Mouse (Mus musculus) gastrocnemius, adult 18-20 months (tissue): ENCODE data around the gene Esrrg. TPM values are rescaled to one million over a fixed set of nuclear protein-coding genes. Genes with fewer than 3 reads are reported as not detected.

Experiments
- DNase-seq: peaks from one replicate; pipeline ENCODE4 v3.0.0; 2021; ENCODE audit warnings: low spot score
- total RNA-seq, 2 experiments: library from RNA; stranded (reverse); gene quantifications; 2 replicates each; pipeline ENCODE4 v1.2.3; 2021

The Esrrg gene
- total RNA-seq, 2 experiments from 2014 or later, result 19.7 to 34.8 TPM

- no peak for DNase-seq
These were observed 217.5 kb downstream of the Esrrg start for GRCm38 (mm10) chr1:187826140-187826539.

DNA sequence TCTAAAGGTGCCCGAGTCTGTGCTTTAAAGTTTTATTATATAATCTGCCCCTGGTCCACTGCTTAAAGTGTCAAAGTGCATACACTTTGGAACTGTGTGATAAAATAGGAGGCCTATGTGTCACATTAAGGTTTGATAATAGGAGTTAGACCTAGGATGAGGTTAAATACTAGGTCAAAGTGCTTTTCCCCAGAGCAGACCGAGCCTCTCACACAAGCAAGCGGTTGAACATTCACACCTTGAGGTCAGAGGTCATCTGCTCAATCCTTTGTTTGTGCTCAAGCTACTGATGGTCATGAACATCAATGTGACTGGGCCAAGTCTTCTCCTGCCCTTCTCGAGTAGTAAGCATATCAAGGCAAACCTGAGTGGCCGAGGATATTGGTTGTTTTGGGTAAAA is 218.3 kb downstream of the Esrrg start:
- DNase-seq, result no peak

GRCm38 (mm10) chr1:187830937-187831336 is 222.3 kb downstream of the Esrrg start:
- no peak for DNase-seq

DNA sequence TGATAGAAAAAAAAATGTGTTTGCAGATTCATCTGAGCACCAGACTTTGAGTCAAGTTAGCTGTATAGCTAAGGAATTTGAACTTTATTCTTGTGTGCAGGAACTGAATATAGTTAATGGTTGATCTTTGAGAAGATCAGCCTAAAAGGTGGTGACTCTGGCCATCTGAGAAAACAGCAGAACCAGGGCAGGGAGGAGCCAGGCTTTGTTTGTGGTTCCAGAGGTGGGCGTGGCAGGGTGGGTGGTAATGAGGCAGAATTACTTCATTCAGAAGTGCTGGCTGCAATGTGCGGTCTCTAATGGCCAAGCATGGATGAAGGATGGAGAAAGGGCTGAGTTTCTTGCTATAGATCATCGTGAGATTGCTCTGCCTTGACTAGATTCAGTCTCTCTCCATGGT is 224.3 kb downstream of the Esrrg start:
- no peak for DNase-seq

DNA sequence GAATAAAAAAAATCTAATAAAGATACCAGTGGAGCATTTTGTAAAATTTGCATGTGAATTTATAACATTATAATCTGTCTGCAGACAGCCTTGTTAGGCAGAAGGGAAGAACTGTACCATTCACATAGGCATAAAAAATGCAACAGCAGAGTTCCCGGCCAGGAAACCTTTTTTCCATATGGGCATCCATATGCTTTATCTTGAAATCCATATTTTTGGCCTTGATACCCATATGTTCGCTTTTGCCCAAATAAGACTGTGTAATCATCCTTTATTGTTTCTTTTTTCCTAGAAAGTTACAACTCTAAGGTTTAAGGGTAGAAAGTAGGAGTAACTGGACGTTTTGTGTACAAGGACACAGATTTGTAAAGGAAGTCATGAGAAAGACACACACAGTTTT is 226.0 kb downstream of the Esrrg start:
- no peak for DNase-seq

GRCm38 (mm10) chr1:187836384-187836783 is 227.8 kb downstream of the Esrrg start:
- DNase-seq, result no peak

DNA sequence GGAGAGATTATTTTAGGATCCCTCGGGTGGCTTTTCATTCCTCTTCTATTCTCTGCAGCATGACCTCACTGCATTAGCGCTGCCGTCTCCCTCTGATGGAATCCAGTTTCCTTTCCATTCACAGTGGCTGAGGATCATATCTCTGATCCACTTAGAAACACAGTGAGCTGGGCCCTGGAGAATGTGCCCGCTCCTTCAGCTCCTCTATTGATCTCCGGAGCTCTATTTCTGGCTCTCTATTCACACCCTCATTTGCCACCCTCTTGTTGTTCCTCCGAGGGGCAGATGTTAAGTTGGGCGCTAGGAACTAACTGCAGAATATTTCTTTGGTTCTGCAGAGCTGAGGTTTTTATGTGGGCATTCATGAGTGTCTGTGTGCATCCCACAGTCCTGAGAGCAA is 228.3 kb downstream of the Esrrg start:
- DNase-seq, result peak; percentile 64

GRCm38 (mm10) chr1:187841629-187842028 is 233.0 kb downstream of the Esrrg start:
- DNase-seq, result no peak

DNA sequence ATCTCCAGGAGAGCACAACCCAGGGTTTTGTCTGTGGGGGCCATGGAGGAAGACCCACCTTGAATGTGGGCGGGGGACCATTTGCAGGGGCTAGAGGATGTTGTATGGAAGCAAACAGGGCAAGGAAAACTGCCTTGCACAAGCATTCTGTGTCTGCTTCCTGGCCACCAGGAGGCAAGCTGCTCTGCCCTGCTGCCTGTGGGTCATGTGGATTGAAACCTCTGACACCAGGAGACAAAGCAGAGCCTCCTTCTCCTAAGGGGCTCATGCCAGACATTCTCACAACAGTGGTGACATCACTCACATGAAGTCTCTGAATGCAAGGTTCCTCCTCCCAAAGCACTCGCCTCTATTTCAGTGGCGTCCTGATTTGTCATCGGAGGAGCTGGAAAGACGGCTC is 234.1 kb downstream of the Esrrg start:
- DNase-seq, result no peak

- no peak for DNase-seq
These were observed 245.6 kb downstream of the Esrrg start for GRCm38 (mm10) chr1:187854148-187854547.

DNA sequence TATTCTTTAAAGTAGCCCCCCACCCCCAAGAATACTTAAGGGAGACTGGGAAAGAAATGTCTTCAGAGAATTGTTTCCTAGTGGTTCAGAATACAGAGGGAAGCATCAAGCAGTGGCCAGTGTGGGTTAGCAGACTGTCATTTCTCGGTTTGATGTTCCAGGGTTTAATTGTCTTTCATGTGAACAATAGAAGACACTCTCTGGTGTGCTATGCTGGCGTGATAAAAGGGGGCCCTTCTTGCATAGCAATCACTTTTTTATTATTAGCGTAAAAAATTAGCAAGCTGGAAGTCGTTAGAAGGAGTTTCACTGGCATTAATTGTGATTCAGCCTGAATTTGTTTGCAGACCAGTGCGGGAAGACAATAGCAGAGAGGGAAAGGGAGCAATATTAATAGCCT is 253.7 kb downstream of the Esrrg start:
- DNase-seq, result no peak

- no peak for DNase-seq
These were observed 259.8 kb downstream of the Esrrg start for GRCm38 (mm10) chr1:187868427-187868826.

DNA sequence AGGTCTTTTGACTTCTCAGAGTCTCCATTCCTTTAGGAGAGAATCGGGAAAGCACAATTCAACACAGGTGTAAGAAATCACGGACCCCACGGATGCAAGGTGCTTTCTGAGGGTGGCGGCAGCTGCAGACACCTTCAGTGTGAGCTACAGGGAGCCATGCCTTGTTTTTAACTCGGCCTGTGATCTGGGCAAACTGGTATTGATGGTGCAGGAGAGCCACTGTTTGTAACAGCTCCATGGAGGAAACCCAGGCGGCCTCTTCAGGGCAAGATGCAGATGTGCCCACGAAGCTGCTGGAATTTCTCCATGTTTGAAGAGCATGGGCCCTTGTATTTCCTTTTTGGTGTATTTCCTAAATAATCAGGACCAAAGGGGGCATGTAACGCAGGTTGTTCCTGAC is 263.6 kb downstream of the Esrrg start:
- no peak for DNase-seq

GRCm38 (mm10) chr1:187872744-187873143 is 264.2 kb downstream of the Esrrg start:
- DNase-seq, result no peak

DNA sequence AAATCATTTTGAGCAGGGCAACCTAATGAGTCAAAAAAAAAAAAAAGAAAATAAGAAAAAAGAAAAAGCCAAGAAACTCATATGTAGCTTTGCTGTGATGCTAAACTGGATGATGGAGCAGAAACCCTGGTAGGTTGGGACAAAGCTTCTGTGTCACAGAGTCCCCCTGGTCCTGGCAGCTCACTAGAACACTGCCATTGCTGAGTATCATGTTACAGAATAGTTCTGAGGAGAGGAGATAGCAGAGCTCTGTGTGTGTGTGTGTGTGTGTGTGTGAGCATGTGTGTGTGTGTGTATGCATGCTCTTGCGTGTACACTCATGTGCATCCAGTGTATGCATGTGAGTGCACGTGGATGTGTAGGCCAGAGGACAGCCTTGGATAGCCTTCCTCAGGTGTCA is 265.2 kb downstream of the Esrrg start:
- DNase-seq, result no peak

GRCm38 (mm10) chr1:187887270-187887669 is 278.7 kb downstream of the Esrrg start:
- DNase-seq, result no peak

DNA sequence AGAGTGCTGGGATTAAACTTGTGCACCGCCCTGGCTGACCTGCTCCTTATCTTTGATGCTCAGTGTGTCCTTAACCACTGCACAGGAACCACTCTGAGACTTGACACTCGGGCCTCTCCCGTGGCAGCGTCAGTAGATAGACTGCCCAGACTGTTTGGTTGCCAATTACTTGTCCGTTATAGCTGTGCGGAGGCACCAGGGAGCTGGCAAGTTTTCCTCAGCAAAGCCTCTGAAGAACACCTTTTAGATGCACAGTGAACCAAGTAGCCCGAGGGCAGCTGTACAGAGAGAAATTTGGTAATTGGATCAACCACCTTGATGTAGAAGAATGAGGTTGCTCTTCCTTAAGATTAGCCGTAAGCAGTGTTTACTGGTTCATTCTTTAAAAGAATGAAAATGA is 279.6 kb downstream of the Esrrg start:
- DNase-seq, result no peak

DNA sequence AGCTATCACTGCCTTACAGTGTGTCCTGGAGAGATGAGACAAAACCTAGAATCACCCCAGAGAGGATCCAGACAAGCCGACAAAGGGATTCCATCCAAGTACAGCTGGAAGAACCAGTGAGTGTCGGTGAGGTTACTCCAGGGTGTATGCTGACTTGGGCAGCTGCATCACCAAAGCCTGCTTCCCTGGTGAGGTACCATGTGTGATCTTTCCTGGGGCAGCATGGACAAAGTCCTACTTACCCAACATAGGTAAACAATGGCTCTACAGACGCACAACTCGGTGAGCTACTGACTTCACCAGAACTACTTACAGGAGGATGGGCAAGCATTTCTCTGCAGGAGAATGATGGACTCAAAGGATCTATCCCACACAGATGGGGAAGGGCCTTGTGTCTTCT is 280.5 kb downstream of the Esrrg start:
- DNase-seq, result no peak

DNA sequence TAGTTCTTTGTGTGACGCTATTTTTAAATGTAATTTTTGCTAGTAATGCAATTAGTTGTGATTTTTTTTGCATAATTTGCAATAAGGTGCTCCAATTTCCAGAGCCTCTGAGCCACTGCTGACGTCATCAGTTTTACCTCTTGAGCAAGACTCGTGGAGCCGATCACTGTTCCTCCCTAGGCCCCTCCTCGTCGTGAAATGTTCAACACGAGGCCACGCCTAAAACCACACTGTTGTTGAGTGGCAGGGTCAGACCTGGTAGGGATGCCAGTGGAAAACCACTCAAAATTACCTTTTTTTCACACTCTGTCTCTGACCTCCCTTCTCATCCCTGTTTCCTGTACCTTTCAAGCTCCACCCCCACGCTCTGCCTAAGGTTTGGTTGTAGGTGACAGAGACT is 282.7 kb downstream of the Esrrg start:
- DNase-seq, result no peak

DNA sequence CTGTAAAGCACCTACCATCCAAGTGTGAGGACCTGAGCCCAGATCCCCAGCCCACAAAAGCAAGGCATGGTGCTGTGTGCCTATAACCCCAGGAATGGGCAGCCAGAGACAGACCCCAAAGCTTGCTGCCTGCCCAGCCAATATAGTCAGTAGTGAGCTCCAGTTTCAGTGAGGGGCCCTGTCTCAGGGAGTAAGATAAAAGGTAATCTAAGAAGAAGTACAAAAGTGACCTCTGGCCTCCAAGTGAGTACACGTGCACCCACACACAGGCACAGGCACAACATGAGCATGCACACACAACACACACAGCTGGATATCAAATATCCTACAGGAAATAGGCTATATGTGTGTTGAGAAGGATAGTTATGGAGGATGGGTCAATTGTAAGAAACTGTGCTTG is 286.9 kb downstream of the Esrrg start:
- DNase-seq, result no peak

DNA sequence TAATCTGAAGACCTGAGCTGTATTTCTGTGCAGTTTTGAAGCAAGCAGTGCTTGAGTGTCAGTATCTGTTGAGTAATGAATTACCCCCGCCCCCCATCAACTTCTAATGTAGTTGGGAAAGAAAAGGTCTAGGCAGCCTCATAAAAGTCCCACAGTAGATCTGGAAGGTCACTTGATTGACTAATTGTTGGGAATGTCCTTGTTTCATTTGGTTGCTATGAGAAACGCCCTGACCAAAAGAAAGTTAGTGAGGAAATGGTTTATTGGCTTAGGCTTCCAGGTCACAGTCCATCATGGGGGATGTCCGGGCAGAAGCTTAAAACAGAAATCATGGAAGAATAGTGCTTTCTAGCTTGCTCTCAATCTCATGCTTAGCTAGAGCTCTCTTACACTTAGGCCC is 287.7 kb downstream of the Esrrg start:
- no peak for DNase-seq

DNA sequence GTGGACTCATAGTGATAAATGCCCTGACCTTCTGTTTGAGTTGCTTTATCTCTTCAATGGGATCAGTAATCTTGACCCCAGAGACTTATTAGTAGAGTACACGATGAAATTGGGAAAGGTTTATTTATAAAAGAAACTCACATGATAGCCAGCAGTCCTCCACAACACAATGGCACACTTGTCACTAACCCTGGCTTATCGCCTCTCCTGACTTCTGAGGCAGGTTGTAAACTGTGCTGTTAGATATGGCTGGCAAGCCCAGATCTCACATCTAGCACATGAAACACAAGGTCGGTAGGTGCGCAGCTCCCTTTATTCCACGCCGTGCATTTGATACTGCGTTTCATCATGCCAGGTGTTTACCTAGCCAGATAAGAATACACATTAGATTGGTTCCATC is 288.3 kb downstream of the Esrrg start:
- DNase-seq, result no peak

DNA sequence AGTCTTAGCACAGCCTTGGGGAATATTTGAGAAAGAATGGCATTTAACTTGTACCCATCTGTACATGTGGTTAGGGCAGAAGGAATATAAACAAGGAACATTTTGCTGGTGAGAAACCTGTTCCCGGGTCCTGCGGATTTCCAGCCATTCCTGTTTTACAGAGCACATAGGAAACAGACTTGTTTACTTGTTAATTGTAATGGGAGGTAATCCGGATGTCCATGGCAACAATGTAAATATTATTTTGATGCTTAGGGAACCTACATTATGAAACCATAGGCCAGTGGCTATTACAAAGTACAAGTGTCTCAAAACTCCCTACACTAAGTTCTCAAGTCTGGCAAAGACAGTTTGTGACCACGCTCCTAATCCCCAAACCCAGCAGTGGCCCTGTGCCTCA is 290.9 kb downstream of the Esrrg start:
- no peak for DNase-seq

- DNase-seq, result no peak
These were observed 292.2 kb downstream of the Esrrg start for GRCm38 (mm10) chr1:187900756-187901155.

GRCm38 (mm10) chr1:187902176-187902575 is 293.6 kb downstream of the Esrrg start:
- DNase-seq, result no peak
